Mouse (Mus musculus) ES-E14 (cell line): ENCODE measurements at regions not wholly inside any gene's neighbourhood (a gene's known extent, or its start where the extent isn't known, plus 50 kb on each side); places are given as distances from the start of the nearest gene placed in this dataset.

Experiments
- DNase-seq: peaks from one replicate; pipeline ENCODE4 v3.0.0-alpha.2; 2013; ENCODE audit warnings: low read depth, low spot score
- H3K27ac ChIP-seq: 2 replicates; pipeline ENCODE4 v1.5.1; 2012; ENCODE audit warnings: low read depth, mild to moderate bottlenecking, low read length, moderate library complexity, mixed read lengths; ENCODE audit not compliant: poor library complexity, insufficient read depth, severe bottlenecking
- H3K36me3 ChIP-seq: 2 replicates; pipeline ENCODE4 v1.6.1; 2012; ENCODE audit warnings: mild to moderate bottlenecking, low read length, moderate library complexity, mixed read lengths; ENCODE audit not compliant: control insufficient read depth, poor library complexity, insufficient read depth, severe bottlenecking
- H3K4me1 ChIP-seq, 2 experiments: fragments of 150-350 bp in 1 of 2; sonication (generic) in 1 of 2; 2 replicates each; pipeline ENCODE4 v1.6.1; 2012; ENCODE audit warnings: low read length in 2 of 2, mild to moderate bottlenecking in 1 of 2, mixed read lengths in 1 of 2; ENCODE audit not compliant: control insufficient read depth in 2 of 2, insufficient read depth in 2 of 2, poor library complexity in 1 of 2
- H3K4me3 ChIP-seq, 2 experiments: fragments of 150-350 bp in 1 of 2; sonication (generic) in 1 of 2; 2 replicates each; pipeline ENCODE4 v1.5.1; 2012; ENCODE audit warnings: low read length in 2 of 2, low read depth in 1 of 2, mild to moderate bottlenecking in 1 of 2, mixed read lengths in 1 of 2; ENCODE audit not compliant: insufficient read depth in 1 of 2, poor library complexity in 1 of 2, severe bottlenecking in 1 of 2
- H3K9ac ChIP-seq: 2 replicates; pipeline ENCODE4 v1.6.1; 2012; ENCODE audit warnings: low read depth, mild to moderate bottlenecking, low read length, mixed read lengths; ENCODE audit not compliant: poor library complexity, insufficient read depth, severe bottlenecking
- H3K9me3 ChIP-seq: fragments of 150-350 bp; sonication (generic); 2 replicates; pipeline ENCODE4 v1.6.1; 2012; ENCODE audit warnings: low read depth, mild to moderate bottlenecking, low read length; ENCODE audit not compliant: control insufficient read depth, insufficient read depth
- CHD2 ChIP-seq: IDR thresholded peaks from 2 replicates; pipeline ENCODE4 v1.6.1; 2014; ENCODE audit warnings: mild to moderate bottlenecking, low read depth, low read length, inconsistent platforms
- HCFC1 ChIP-seq: IDR thresholded peaks from 2 replicates; pipeline ENCODE4 v1.6.1; 2012; ENCODE audit warnings: low read length, inconsistent platforms, borderline replicate concordance; ENCODE audit not compliant: insufficient read depth
- MAFK ChIP-seq: IDR thresholded peaks from 2 replicates; pipeline ENCODE4 v1.6.1; 2014; ENCODE audit warnings: mild to moderate bottlenecking, low read depth, low read length, inconsistent platforms; ENCODE audit not compliant: insufficient read depth
- ZC3H11A ChIP-seq: IDR thresholded peaks from 2 replicates; pipeline ENCODE4 v1.6.1; 2012; ENCODE audit warnings: low read depth, mild to moderate bottlenecking, inconsistent platforms, low read length, borderline replicate concordance
- ZNF384 ChIP-seq: IDR thresholded peaks from 2 replicates; pipeline ENCODE4 v1.6.1; 2012; ENCODE audit warnings: low read depth, low read length, inconsistent platforms
- in situ Hi-C, 2 experiments: fragments of 600-800 bp; cut with MboI; formaldehyde crosslinking; loops; one replicate each; pipeline ENCODE4 v1.15.1; 2025; ENCODE audit warnings: low sequenced_read_pairs in 2 of 2, inconsistent platforms in 1 of 2; ENCODE audit not compliant: unreplicated experiment in 2 of 2

- DNase-seq = no peak
- H3K9ac ChIP-seq = no peak overlapping the region
- H3K9me3 ChIP-seq = no peaks in the 10 kb centered on the region
- no peak for TF ChIP-seq CHD2
- no peak for TF ChIP-seq HCFC1
- TF ChIP-seq ZNF384 = no peak
- no peak for TF ChIP-seq ZC3H11A
- TF ChIP-seq MAFK = no peak
- H3K4me1 ChIP-seq = no peaks in the 10 kb centered on the region
- H3K36me3 ChIP-seq = no peaks in the 10 kb centered on the region
- H3K4me3 ChIP-seq = no peak overlapping the region
- H3K27ac ChIP-seq = no peak overlapping the region
- in situ Hi-C loops = no loop called here
Measured at GRCm38 (mm10) chr13:35540433-35540832, 119.2 kb upstream of the Cdyl start.

- Histone ChIP-seq H3K4me1 (no peaks in the 10 kb centered on the region), H3K9ac (no peak overlapping the region), H3K9me3 (no peaks in the 10 kb centered on the region), H3K4me3 (no peak overlapping the region), H3K27ac (no peak overlapping the region), H3K36me3 (no peaks in the 10 kb centered on the region)
- in situ Hi-C loops = no loop called here
- TF ChIP-seq MAFK (no peak), CHD2 (no peak), HCFC1 (no peak), ZNF384 (no peak), ZC3H11A (no peak)
- DNase-seq = no peak
Measured at GRCm38 (mm10) chr13:35541053-35541452, 118.6 kb upstream of the Cdyl start.

- TF ChIP-seq ZC3H11A (no peak), CHD2 (no peak), MAFK (no peak), HCFC1 (no peak), ZNF384 (no peak)
- H3K4me1 ChIP-seq = no peaks in the 10 kb centered on the region
- no peaks in the 10 kb centered on the region for H3K36me3 ChIP-seq
- H3K9me3 ChIP-seq = no peaks in the 10 kb centered on the region
- DNase-seq = no peak
- H3K4me3 ChIP-seq = no peak overlapping the region
- in situ Hi-C loops = no loop called here
- H3K27ac ChIP-seq = no peak overlapping the region
- H3K9ac ChIP-seq = no peak overlapping the region
Measured at GRCm38 (mm10) chr13:35564006-35564405, 95.6 kb upstream of the Cdyl start.

- H3K9ac ChIP-seq = no peak overlapping the region
- TF ChIP-seq CHD2 = no peak
- no peak for TF ChIP-seq MAFK
- TF ChIP-seq ZNF384 = no peak
- TF ChIP-seq ZC3H11A = no peak
- no peak for TF ChIP-seq HCFC1
- in situ Hi-C loops = no loop called here
Measured at GRCm38 (mm10) chr13:35581616-35582015, 78.0 kb upstream of the Cdyl start.

GRCm38 (mm10) chr13:35598003-35598402, 61.6 kb upstream of the Cdyl start:
- no peak overlapping the region for H3K9ac ChIP-seq
- in situ Hi-C loops = no loop called here
- no peaks in the 10 kb centered on the region for H3K4me1 ChIP-seq
- DNase-seq = no peak
- no peak overlapping the region for H3K27ac ChIP-seq
- H3K9me3 ChIP-seq = no peaks in the 10 kb centered on the region
- TF ChIP-seq HCFC1 (no peak), MAFK (no peak), CHD2 (no peak), ZC3H11A (no peak), ZNF384 (no peak)
- no peaks in the 10 kb centered on the region for H3K36me3 ChIP-seq
- no peak overlapping the region for H3K4me3 ChIP-seq

More at GRCm38 (mm10) chr13:35581616-35582015, 78.0 kb upstream of the Cdyl start:
- DNase-seq = peak; percentile 58
- no peaks in the 10 kb centered on the region for H3K9me3 ChIP-seq
- H3K4me3 ChIP-seq = no peak overlapping the region
- H3K36me3 ChIP-seq = no peaks in the 10 kb centered on the region
- H3K4me1 ChIP-seq = no peaks in the 10 kb centered on the region; a peak in 1 of 4 replicates
- no peak overlapping the region for H3K27ac ChIP-seq
